Mouse (Mus musculus) ES-Bruce4 (cell line): ENCODE data around the gene Fam129c. TPM values are rescaled to one million over a fixed set of nuclear protein-coding genes. Genes with fewer than 3 reads are reported as not detected.

Experiments used
- H3K27ac ChIP-seq: 2 replicates; pipeline ENCODE4 v1.5.1; 2012; ENCODE audit warnings: low read length, inconsistent platforms; ENCODE audit not compliant: insufficient read depth
- H3K27me3 ChIP-seq: 2 replicates; pipeline ENCODE4 v1.6.1; 2012; ENCODE audit warnings: mild to moderate bottlenecking, low read length, inconsistent platforms; ENCODE audit not compliant: control insufficient read depth, poor library complexity, insufficient read depth, severe bottlenecking
- H3K36me3 ChIP-seq: 2 replicates; pipeline ENCODE4 v1.6.1; 2012; ENCODE audit warnings: inconsistent platforms, mild to moderate bottlenecking, low read length, moderate library complexity; ENCODE audit not compliant: control insufficient read depth, poor library complexity, insufficient read depth, severe bottlenecking
- H3K4me1 ChIP-seq: one replicate; pipeline ENCODE4 v1.8.1; 2011; ENCODE audit warnings: low read length; ENCODE audit not compliant: control insufficient read depth, insufficient read depth
- H3K4me3 ChIP-seq: 2 replicates; pipeline ENCODE4 v1.5.1; 2011; ENCODE audit warnings: low read depth, mild to moderate bottlenecking, low read length
- H3K9ac ChIP-seq: 2 replicates; pipeline ENCODE4 v1.6.1; 2012; ENCODE audit warnings: low read depth, mild to moderate bottlenecking, inconsistent platforms; ENCODE audit not compliant: poor library complexity, severe bottlenecking
- H3K9me3 ChIP-seq: replicated peaks from 2 replicates; pipeline ENCODE4 v1.6.1; 2012; ENCODE audit warnings: mild to moderate bottlenecking, low read length, inconsistent platforms; ENCODE audit not compliant: control insufficient read depth, poor library complexity, insufficient read depth, severe bottlenecking
- CTCF ChIP-seq: IDR thresholded peaks from one replicate; pipeline ENCODE4 v1.8.1; 2011; ENCODE audit warnings: low read depth, low read length
- EP300 ChIP-seq: IDR thresholded peaks from 2 replicates; pipeline ENCODE4 v1.6.1; 2011; ENCODE audit warnings: low read depth, low read length; ENCODE audit not compliant: insufficient read depth
- POLR2A ChIP-seq: IDR thresholded peaks from one replicate; pipeline ENCODE4 v1.8.1; 2011; ENCODE audit warnings: low read length; ENCODE audit not compliant: insufficient read depth
- polyA plus RNA-seq: library from polyadenylated mRNA; stranded (reverse); fragments of >200 nt; gene quantifications from 2 replicates; pipeline ENCODE4 v1.2.4, GENCODE M21; 2011; ENCODE audit warnings: low read depth; ENCODE audit not compliant: missing spikeins, insufficient read depth, insufficient read length

Fam129c gene
- 6.4 and 9.0 TPM in 2 replicates for polyA plus RNA-seq

- Histone ChIP-seq H3K27ac (no peak within 1 kb of the TSS), H3K9ac (no peak within 1 kb of the TSS), H3K27me3 (no peaks in the 10 kb centered on the region), H3K4me3 (no peak within 1 kb of the TSS), H3K36me3 (no peaks in the 10 kb centered on the region), H3K9me3 (no peaks in the 10 kb centered on the region), H3K4me1 (no peaks in the 10 kb centered on the region)
- TF ChIP-seq CTCF (no peak), EP300 (no peak), POLR2A (no peak)
These were observed at the start of gene Fam129c for GRCm38 (mm10) chr8:71597451-71597850. TSS of gene Fam129c (plus strand) at chr8:71597648.

GRCm38 (mm10) chr8:71550754-71551153, 46.7 kb upstream of the Fam129c start:
- H3K4me3 ChIP-seq: no peak overlapping the region
- no peaks in the 10 kb centered on the region for H3K4me1 ChIP-seq
- no peaks in the 10 kb centered on the region for H3K27me3 ChIP-seq
- H3K27ac ChIP-seq: no peak overlapping the region
- H3K9me3 ChIP-seq: no peaks in the 10 kb centered on the region
- H3K9ac ChIP-seq: no peak overlapping the region
- no peak for TF ChIP-seq EP300
- no peak for TF ChIP-seq POLR2A
- TF ChIP-seq CTCF: no peak
- H3K36me3 ChIP-seq: peaks cover 11% of the 10 kb centered on the region

- Histone ChIP-seq H3K27me3 (no peaks in the 10 kb centered on the region), H3K4me1 (no peaks in the 10 kb centered on the region), H3K9ac (no peak overlapping the region), H3K36me3 (peaks cover 4% of the 10 kb centered on the region), H3K9me3 (no peaks in the 10 kb centered on the region), H3K27ac (no peak overlapping the region), H3K4me3 (no peak overlapping the region)
- no peak for TF ChIP-seq POLR2A
- TF ChIP-seq EP300: no peak
- no peak for TF ChIP-seq CTCF
These were observed 44.7 kb upstream of the Fam129c start for GRCm38 (mm10) chr8:71552770-71553169.

GRCm38 (mm10) chr8:71554001-71554400, 43.4 kb upstream of the Fam129c start:
- TF ChIP-seq CTCF (no peak), POLR2A (no peak), EP300 (no peak)
- Histone ChIP-seq H3K27me3 (no peaks in the 10 kb centered on the region), H3K9ac (no peak overlapping the region), H3K36me3 (no peaks in the 10 kb centered on the region), H3K4me1 (no peaks in the 10 kb centered on the region), H3K4me3 (no peak overlapping the region), H3K9me3 (no peaks in the 10 kb centered on the region), H3K27ac (no peak overlapping the region)

GRCm38 (mm10) chr8:71554644-71555043, 42.8 kb upstream of the Fam129c start:
- H3K27me3 ChIP-seq: no peaks in the 10 kb centered on the region
- H3K4me1 ChIP-seq: no peaks in the 10 kb centered on the region
- H3K36me3 ChIP-seq: no peaks in the 10 kb centered on the region
- H3K9me3 ChIP-seq: no peaks in the 10 kb centered on the region
- H3K27ac ChIP-seq: no peak overlapping the region
- TF ChIP-seq EP300 (no peak), POLR2A (no peak), CTCF (no peak)
- H3K9ac ChIP-seq: no peak overlapping the region
- H3K4me3 ChIP-seq: no peak overlapping the region

- Histone ChIP-seq H3K36me3 (no peaks in the 10 kb centered on the region), H3K9ac (peak within 1 kb of the TSS; percentile 78), H3K4me3 (peak within 1 kb of the TSS; percentile 77), H3K27me3 (peaks cover 3% of the 10 kb centered on the region; the same call in 1 of the 2 replicates), H3K27ac (no peak within 1 kb of the TSS), H3K4me1 (no peaks in the 10 kb centered on the region), H3K9me3 (no peaks in the 10 kb centered on the region)
- TF ChIP-seq EP300 (no peak), CTCF (peak; percentile 17), POLR2A (peak; percentile 53)
These were observed 39.1 kb upstream of the Fam129c start, which contains the start of gene Tmem221 for GRCm38 (mm10) chr8:71558071-71558957. TSS of gene Tmem221 (minus strand) at chr8:71558871.
